Mouse (Mus musculus): Measurements from ENCODE around the gene Lhx6. TPM values are rescaled to one million over a fixed set of nuclear protein-coding genes. Genes with fewer than 3 reads are reported as not detected.
A peak's percentile ranks its signal among the peaks of the same experiment; 100 is the strongest.

Gene Lhx6
- polyA plus RNA-seq, 1 experiment from 2014 or later: 11.6 TPM

- DNase-seq (ENCODE audit: low spot score) (peak; percentile 59), ATAC-seq (replicated peaks; ENCODE audit: insufficient number of reproducible peaks, low FRiP score, low TSS enrichment, low read depth) (0 out of 2 replicates have a peak, but pooled peaks have one; percentile 14)
- H3K27ac ChIP-seq (replicated peaks; ENCODE audit: low read depth, low read length): peak overlapping the region; percentile 66
- H3K4me1 ChIP-seq (ENCODE audit: control insufficient read depth, insufficient read depth, low read length): peaks cover 16% of the 10 kb centered on the region; the same call in 1 of the 2 replicates
- H3K9me3 ChIP-seq (replicated peaks; ENCODE audit: control insufficient read depth, low read length): no peaks in the 10 kb centered on the region
- peak overlapping the region; percentile 57 for H3K4me3 ChIP-seq (ENCODE audit: low read depth, low read length)
- peaks cover 70% of the 10 kb centered on the region for H3K27me3 ChIP-seq (ENCODE audit: control insufficient read depth, insufficient read depth, low read length)
- under 1% methylated on average over 21 of the region's 21 CpGs for WGBS
- H3K36me3 ChIP-seq (replicated peaks; ENCODE audit: control insufficient read depth, insufficient read depth, low read depth, low read length): no peaks in the 10 kb centered on the region
- peak overlapping the region; percentile 80 for H3K9ac ChIP-seq (replicated peaks; ENCODE audit: low read length)
- peak overlapping the region; percentile 74 for H3K4me2 ChIP-seq (ENCODE audit: low read depth, low read length)
Observed at GRCm38 (mm10) chr2:36102559-36102946, 2.7 kb downstream of the Lhx6 start.

GRCm38 (mm10) chr2:36101866-36102558 is 3.2 kb downstream of the Lhx6 start:
- DNase-seq (ENCODE audit: low spot score) (no peak), ATAC-seq (replicated peaks; ENCODE audit: insufficient number of reproducible peaks, low FRiP score, low TSS enrichment, low read depth) (no peak)
- Histone ChIP-seq H3K36me3 (replicated peaks; ENCODE audit: control insufficient read depth, insufficient read depth, low read depth, low read length) (no peaks in the 10 kb centered on the region), H3K9me3 (replicated peaks; ENCODE audit: control insufficient read depth, low read length) (no peaks in the 10 kb centered on the region), H3K4me1 (ENCODE audit: control insufficient read depth, insufficient read depth, low read length) (peaks cover 16% of the 10 kb centered on the region; the same call in 1 of the 2 replicates), H3K4me3 (ENCODE audit: low read depth, low read length) (peak overlapping the region; percentile 57), H3K9ac (replicated peaks; ENCODE audit: low read length) (peak overlapping the region; percentile 80), H3K4me2 (ENCODE audit: low read depth, low read length) (peak overlapping the region; percentile 74), H3K27ac (replicated peaks; ENCODE audit: low read depth, low read length) (peak overlapping the region; percentile 35; the same call in 1 of the 2 replicates), H3K27me3 (ENCODE audit: control insufficient read depth, insufficient read depth, low read length) (peaks cover 68% of the 10 kb centered on the region)
- WGBS: 2% methylated on average over 28 of the region's 28 CpGs

GRCm38 (mm10) chr2:36099739-36100138 is 5.5 kb downstream of the Lhx6 start:
- Histone ChIP-seq H3K27ac (replicated peaks; ENCODE audit: low read depth, low read length) (no peak overlapping the region), H3K36me3 (replicated peaks; ENCODE audit: control insufficient read depth, insufficient read depth, low read depth, low read length) (no peaks in the 10 kb centered on the region), H3K27me3 (ENCODE audit: control insufficient read depth, insufficient read depth, low read length) (peaks cover 70% of the 10 kb centered on the region), H3K4me3 (ENCODE audit: low read depth, low read length) (no peak overlapping the region), H3K9ac (replicated peaks; ENCODE audit: low read length) (no peak overlapping the region), H3K9me3 (replicated peaks; ENCODE audit: control insufficient read depth, low read length) (no peaks in the 10 kb centered on the region), H3K4me1 (ENCODE audit: control insufficient read depth, insufficient read depth, low read length) (peaks cover 11% of the 10 kb centered on the region; the same call in 1 of the 2 replicates), H3K4me2 (ENCODE audit: low read depth, low read length) (no peak overlapping the region)
- no peak for ATAC-seq (replicated peaks; ENCODE audit: insufficient number of reproducible peaks, low FRiP score, low TSS enrichment, low read depth)
- 6% methylated on average over 6 of the region's 6 CpGs for WGBS
- DNase-seq (ENCODE audit: low spot score): no peak

GRCm38 (mm10) chr2:36098021-36098420 is 7.2 kb downstream of the Lhx6 start:
- 5% methylated on average over 5 of the region's 5 CpGs for WGBS
- Histone ChIP-seq H3K9me3 (replicated peaks; ENCODE audit: control insufficient read depth, low read length) (no peaks in the 10 kb centered on the region), H3K4me3 (ENCODE audit: low read depth, low read length) (no peak overlapping the region), H3K4me2 (ENCODE audit: low read depth, low read length) (peak overlapping the region; percentile 3; the same call in 1 of the 2 replicates), H3K36me3 (replicated peaks; ENCODE audit: control insufficient read depth, insufficient read depth, low read depth, low read length) (no peaks in the 10 kb centered on the region), H3K27me3 (ENCODE audit: control insufficient read depth, insufficient read depth, low read length) (peaks cover 76% of the 10 kb centered on the region), H3K4me1 (ENCODE audit: control insufficient read depth, insufficient read depth, low read length) (peaks cover 5% of the 10 kb centered on the region; the same call in 1 of the 2 replicates), H3K9ac (replicated peaks; ENCODE audit: low read length) (no peak overlapping the region), H3K27ac (replicated peaks; ENCODE audit: low read depth, low read length) (no peak overlapping the region)
- DNase-seq (ENCODE audit: low spot score): no peak
- ATAC-seq (replicated peaks; ENCODE audit: insufficient number of reproducible peaks, low FRiP score, low TSS enrichment, low read depth): no peak

- no peak overlapping the region for H3K4me2 ChIP-seq (ENCODE audit: low read depth, low read length)
- H3K27ac ChIP-seq (replicated peaks; ENCODE audit: low read depth, low read length): no peak overlapping the region
- 0 out of 2 replicates have a peak, but pooled peaks cover 5% of the 10 kb centered on the region for H3K4me1 ChIP-seq (ENCODE audit: control insufficient read depth, insufficient read depth, low read length)
- no peak overlapping the region for H3K9ac ChIP-seq (replicated peaks; ENCODE audit: low read length)
- H3K9me3 ChIP-seq (replicated peaks; ENCODE audit: control insufficient read depth, low read length): no peaks in the 10 kb centered on the region
- ATAC-seq (replicated peaks; ENCODE audit: insufficient number of reproducible peaks, low FRiP score, low TSS enrichment, low read depth) (no peak), DNase-seq (ENCODE audit: low spot score) (no peak)
- 5% methylated on average over 18 of the region's 18 CpGs for WGBS
- H3K4me3 ChIP-seq (ENCODE audit: low read depth, low read length): no peak overlapping the region
- H3K36me3 ChIP-seq (replicated peaks; ENCODE audit: control insufficient read depth, insufficient read depth, low read depth, low read length): no peaks in the 10 kb centered on the region
- H3K27me3 ChIP-seq (ENCODE audit: control insufficient read depth, insufficient read depth, low read length): peaks cover 73% of the 10 kb centered on the region
Observed at GRCm38 (mm10) chr2:36097129-36097815, 7.9 kb downstream of the Lhx6 start.

GRCm38 (mm10) chr2:36093914-36094475 is 11.2 kb downstream of the Lhx6 start:
- Histone ChIP-seq H3K9ac (replicated peaks; ENCODE audit: low read length) (no peak overlapping the region), H3K4me3 (ENCODE audit: low read depth, low read length) (no peak overlapping the region), H3K27ac (replicated peaks; ENCODE audit: low read depth, low read length) (no peak overlapping the region), H3K27me3 (ENCODE audit: control insufficient read depth, insufficient read depth, low read length) (peaks cover 81% of the 10 kb centered on the region), H3K4me1 (ENCODE audit: control insufficient read depth, insufficient read depth, low read length) (peaks cover 6% of the 10 kb centered on the region; the same call in 1 of the 2 replicates), H3K36me3 (replicated peaks; ENCODE audit: control insufficient read depth, insufficient read depth, low read depth, low read length) (no peaks in the 10 kb centered on the region), H3K4me2 (ENCODE audit: low read depth, low read length) (no peak overlapping the region), H3K9me3 (replicated peaks; ENCODE audit: control insufficient read depth, low read length) (no peaks in the 10 kb centered on the region)
- DNase-seq (ENCODE audit: low spot score) (no peak), ATAC-seq (replicated peaks; ENCODE audit: insufficient number of reproducible peaks, low FRiP score, low TSS enrichment, low read depth) (no peak)
- 6% methylated on average over 31 of the region's 31 CpGs for WGBS

GRCm38 (mm10) chr2:36093301-36093700 is 11.9 kb downstream of the Lhx6 start:
- H3K36me3 ChIP-seq (replicated peaks; ENCODE audit: control insufficient read depth, insufficient read depth, low read depth, low read length): no peaks in the 10 kb centered on the region
- ATAC-seq (replicated peaks; ENCODE audit: insufficient number of reproducible peaks, low FRiP score, low TSS enrichment, low read depth): no peak
- no peak overlapping the region for H3K4me3 ChIP-seq (ENCODE audit: low read depth, low read length)
- H3K27me3 ChIP-seq (ENCODE audit: control insufficient read depth, insufficient read depth, low read length): peaks cover 76% of the 10 kb centered on the region
- no peak overlapping the region for H3K9ac ChIP-seq (replicated peaks; ENCODE audit: low read length)
- WGBS: 18% methylated on average over 7 of the region's 7 CpGs
- H3K9me3 ChIP-seq (replicated peaks; ENCODE audit: control insufficient read depth, low read length): no peaks in the 10 kb centered on the region
- DNase-seq (ENCODE audit: low spot score): no peak
- no peak overlapping the region for H3K27ac ChIP-seq (replicated peaks; ENCODE audit: low read depth, low read length)
- no peak overlapping the region for H3K4me2 ChIP-seq (ENCODE audit: low read depth, low read length)
- peaks cover 6% of the 10 kb centered on the region; the same call in 1 of the 2 replicates for H3K4me1 ChIP-seq (ENCODE audit: control insufficient read depth, insufficient read depth, low read length)

All from embryonic facial prominence, embryonic 11.5 days (tissue).